Mouse (Mus musculus) liver, postnatal 0 days (tissue): Measurements from ENCODE around the gene Trpc4ap.

Experiments used
- CTCF ChIP-seq: sonication (generic); IDR thresholded peaks from 2 replicates; pipeline ENCODE4 v1.5.1; 2016; ENCODE audit warnings: antibody characterized with exemption, low read depth
- EP300 ChIP-seq: IDR thresholded peaks from 2 replicates; pipeline ENCODE4 v1.6.1; 2016; ENCODE audit warnings: antibody characterized with exemption, low read depth, mild to moderate bottlenecking

DNA sequence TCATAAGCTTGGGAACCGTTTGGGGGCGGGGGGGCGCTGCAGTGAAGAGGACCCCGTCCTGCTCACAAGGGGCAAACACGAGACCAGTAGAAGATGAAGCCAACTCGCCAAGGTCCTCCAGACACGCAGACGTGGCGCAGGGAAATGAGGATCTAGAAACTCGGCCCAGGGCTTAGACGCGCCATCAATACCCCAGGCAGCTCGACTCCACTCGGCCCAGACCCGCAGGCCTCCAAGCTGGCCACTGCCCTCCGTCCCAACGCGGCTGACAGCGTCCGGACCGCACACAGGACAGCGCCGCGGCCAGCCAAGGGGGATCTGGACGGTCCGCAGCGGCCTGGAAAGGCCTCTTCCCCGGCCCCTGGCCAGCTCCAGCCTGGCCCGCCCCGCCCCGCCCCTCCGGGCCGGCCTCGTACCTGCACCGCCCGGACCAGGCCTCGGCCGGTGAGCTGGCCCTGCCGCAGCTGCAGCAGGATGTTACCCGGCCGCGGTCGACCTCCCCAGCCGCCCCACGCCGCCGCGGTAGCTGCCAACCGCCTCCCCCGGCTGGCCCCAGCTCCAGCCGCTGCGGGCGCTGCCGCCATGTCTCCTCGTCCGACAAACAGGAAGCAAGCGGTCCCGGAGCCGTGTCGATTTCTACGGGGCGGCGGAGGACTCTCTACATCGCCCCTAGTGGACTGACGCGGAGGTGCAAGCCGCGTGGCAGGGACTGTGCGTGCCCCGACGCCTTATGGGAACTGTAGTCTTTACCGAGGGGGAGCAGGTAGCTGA is at the start of gene Trpc4ap:
- TF ChIP-seq CTCF, result peak; percentile 99
- no peak for TF ChIP-seq EP300
